11 mouse cellular contexts compared by ENCODE assay signal in genomic region chr6:142788042-142788987, GRCm38 (mm10). TPM values are rescaled to one million over a fixed set of nuclear protein-coding genes. Genes with fewer than 3 reads are reported as not detected.
A peak's percentile ranks its signal among the peaks of the same experiment; 100 is the strongest.
DNase-seq lines count a peak whose midpoint lies in the region; ATAC-seq and TF ChIP-seq lines count a peak whose summit lies in the region.
"Had no signal": no experiment of that assay in that cellular context is flagged by ENCODE, and none has a peak within 500 bp of the region (broad histone marks: within the 10 kb centered on the region; RNA-seq: fewer than 3 reads in every experiment).

No protein-coding gene starts in this region.

- no peaks in the 10 kb centered on the region for H3K9me3 ChIP-seq in neural tube, embryonic 13.5 days
- no peaks in the 10 kb centered on the region for H3K9me3 ChIP-seq in hindbrain, postnatal 0 days (ENCODE audit: low read length)
- no peaks in the 10 kb centered on the region for H3K9me3 ChIP-seq in stomach, embryonic 16.5 days (replicated peaks; ENCODE audit: control insufficient read depth, low read length)
- H3K9me3 ChIP-seq: limb, embryonic 12.5 days had no signal

- H3K27ac ChIP-seq in neural tube, embryonic 13.5 days (replicated peaks), result no peak overlapping the region; the same call in 1 of the 2 replicates
- H3K27ac ChIP-seq in hindbrain, postnatal 0 days, result peak overlapping the region; percentile 26; the same call in 1 of the 2 replicates
- no peak overlapping the region for H3K27ac ChIP-seq in stomach, embryonic 16.5 days (ENCODE audit: low read length)
- H3K27ac ChIP-seq in layer of hippocampus, adult 2 months, result no peak overlapping the region
- H3K27ac ChIP-seq: limb, embryonic 12.5 days had no signal

- peak; percentile 15 for DNase-seq in gastrocnemius, postnatal 10 days
- DNase-seq in gastrocnemius, postnatal 36 days, result no peak
- no peak for DNase-seq in neural tube, embryonic 10.5 days (ENCODE audit: extremely low spot score, low spot score)
- DNase-seq in hindbrain, postnatal 0 days (ENCODE audit: low spot score), result peak; percentile 77
- DNase-seq in layer of hippocampus, adult 2 months (ENCODE audit: low spot score in 2 of 2), result no peak
- DNase-seq in adipocyte (ENCODE audit: low spot score), result no peak

- intact Hi-C loops in gastrocnemius, postnatal 36 days (cut with DNase I), result no loop called here

- H3K36me3 ChIP-seq in neural tube, embryonic 13.5 days, result no peaks in the 10 kb centered on the region
- no peaks in the 10 kb centered on the region for H3K36me3 ChIP-seq in hindbrain, postnatal 0 days (ENCODE audit: insufficient read depth, low read length)
- H3K36me3 ChIP-seq in stomach, embryonic 16.5 days (ENCODE audit: control insufficient read depth, insufficient read depth, low read length), result no peaks in the 10 kb centered on the region
- H3K36me3 ChIP-seq: limb, embryonic 12.5 days had no signal

- no peak overlapping the region for H3K9ac ChIP-seq in neural tube, embryonic 13.5 days
- no peak overlapping the region for H3K9ac ChIP-seq in hindbrain, postnatal 0 days (replicated peaks; ENCODE audit: low read length)
- no peak overlapping the region for H3K9ac ChIP-seq in stomach, embryonic 16.5 days (ENCODE audit: low read length)
- H3K9ac ChIP-seq: limb, embryonic 12.5 days had no signal

- no peak for TF ChIP-seq CTCF in hindbrain, postnatal 0 days (IDR thresholded peaks at IDR 0.05; ENCODE audit: low read depth)
- TF ChIP-seq CTCF in layer of hippocampus, adult 2 months (conservative IDR thresholded peaks at IDR 0.05), result no peak

- H3K4me3 ChIP-seq in neural tube, embryonic 13.5 days, result no peak overlapping the region
- H3K4me3 ChIP-seq in hindbrain, postnatal 0 days (ENCODE audit: low read length), result no peak overlapping the region
- H3K4me3 ChIP-seq in stomach, embryonic 16.5 days (replicated peaks; ENCODE audit: low read length), result no peak overlapping the region
- no peak overlapping the region for H3K4me3 ChIP-seq in layer of hippocampus, adult 2 months
- H3K4me3 ChIP-seq: erythroblast, embryonic 14.5 days; limb, embryonic 12.5 days had no signal

- H3K27me3 ChIP-seq in neural tube, embryonic 13.5 days, result no peaks in the 10 kb centered on the region
- no peaks in the 10 kb centered on the region for H3K27me3 ChIP-seq in hindbrain, postnatal 0 days (ENCODE audit: insufficient read depth, low read length)
- H3K27me3 ChIP-seq in stomach, embryonic 16.5 days (ENCODE audit: control insufficient read depth, insufficient read depth, low read length), result no peaks in the 10 kb centered on the region
- H3K27me3 ChIP-seq: limb, embryonic 12.5 days; Patski had no signal

- peaks cover 21% of the 10 kb centered on the region for H3K4me1 ChIP-seq in neural tube, embryonic 13.5 days (replicated peaks)
- peaks cover 13% of the 10 kb centered on the region for H3K4me1 ChIP-seq in hindbrain, postnatal 0 days (ENCODE audit: insufficient read depth, low read length)
- peaks cover 2% of the 10 kb centered on the region; the same call in 1 of the 2 replicates for H3K4me1 ChIP-seq in stomach, embryonic 16.5 days (ENCODE audit: control insufficient read depth, insufficient read depth, low read length)
- H3K4me1 ChIP-seq: limb, embryonic 12.5 days had no signal

- no peak overlapping the region for H3K4me2 ChIP-seq in neural tube, embryonic 13.5 days
- 0 out of 2 replicates have a peak overlapping the region, but pooled peaks have one; percentile 10 for H3K4me2 ChIP-seq in hindbrain, postnatal 0 days (ENCODE audit: low read depth, low read length)
- 0 out of 2 replicates have a peak overlapping the region, but pooled peaks have one; percentile 11 for H3K4me2 ChIP-seq in stomach, embryonic 16.5 days (ENCODE audit: low read depth, low read length)
- H3K4me2 ChIP-seq: limb, embryonic 12.5 days had no signal

- WGBS in neural tube, embryonic 13.5 days, result 51% methylated on average over 18 of the region's 18 CpGs
- 46% methylated on average over 18 of the region's 18 CpGs for WGBS in hindbrain, postnatal 0 days
- 44% methylated on average over 18 of the region's 18 CpGs for WGBS in stomach, embryonic 16.5 days

- ATAC-seq in neural tube, embryonic 13.5 days (ENCODE audit: low read depth), result peak; percentile 51
- peak; percentile 52 for ATAC-seq in hindbrain, postnatal 0 days
- 0 out of 2 replicates have a peak, but pooled peaks have one; percentile 44 for ATAC-seq in stomach, embryonic 16.5 days (ENCODE audit: insufficient read depth, low FRiP score)
- ATAC-seq: Patski had no signal

RNA-seq across cellular contexts. Expression of gene Sult6b2, which starts 16.0 kb away (rescaled TPM):
- not detected for total RNA-seq in gastrocnemius, postnatal 10 days (2021)
- total RNA-seq in gastrocnemius, postnatal 36 days (2021), result not detected
- 0.14 and 0.25 TPM in 2 replicates for polyA plus RNA-seq in neural tube, embryonic 13.5 days (2015; fragmentation: Nextera tagmentation; extraction: Ambion mirVana)
- total RNA-seq in hindbrain, postnatal 0 days (2014; rRNA removed), result not detected in 2 replicates
- polyA plus RNA-seq in hindbrain, postnatal 0 days (2015; fragmentation: Nextera tagmentation; extraction: Ambion mirVana), result 0.28 and 0.30 TPM in 2 replicates
- 1.5 and 3.1 TPM in 2 replicates for polyA plus RNA-seq in stomach, embryonic 16.5 days (2015; fragmentation: Nextera tagmentation; extraction: Ambion mirVana)
- under 1 TPM; 0.15 to 0.39 TPM for total RNA-seq in layer of hippocampus, adult 2 months (2021)
- polyA plus RNA-seq: erythroblast, embryonic 14.5 days; limb, embryonic 12.5 days had no signal

RNA-seq across cellular contexts. Expression of gene Cmas, which starts 31.8 kb away (rescaled TPM):
- 10 to 100 TPM; 29.6 to 34.2 TPM for total RNA-seq in gastrocnemius, postnatal 10 days (2021)
- total RNA-seq in gastrocnemius, postnatal 36 days (2021), result 10 to 100 TPM; 26.9 to 27.2 TPM
- polyA plus RNA-seq in neural tube, embryonic 13.5 days (2015; fragmentation: Nextera tagmentation; extraction: Ambion mirVana), result 174 and 175 TPM in 2 replicates
- 59.1 and 70.7 TPM in 2 replicates for total RNA-seq in hindbrain, postnatal 0 days (2014; rRNA removed)
- 168 and 171 TPM in 2 replicates for polyA plus RNA-seq in hindbrain, postnatal 0 days (2015; fragmentation: Nextera tagmentation; extraction: Ambion mirVana)
- 83.6 and 90.7 TPM in 2 replicates for polyA plus RNA-seq in stomach, embryonic 16.5 days (2015; fragmentation: Nextera tagmentation; extraction: Ambion mirVana)
- total RNA-seq in layer of hippocampus, adult 2 months (2021), result 100 to 1,000 TPM; 100 to 102 TPM

Comparison
In these comparisons a context has a peak if more than half of its experiments do, and no peak if none do; other contexts are left out.
1. DNase-seq: peak in gastrocnemius, postnatal 10 days (single experiment) and hindbrain, postnatal 0 days (single experiment); none in gastrocnemius, postnatal 36 days (0 of 2), neural tube, embryonic 10.5 days (single experiment), layer of hippocampus, adult 2 months (0 of 2) and adipocyte (single experiment).
2. Peak in every context shown above with its lines, with median percentiles within 50 percentile points of each other: ATAC-seq.